Mouse (Mus musculus) spleen, adult 2 months (tissue): ENCODE data around the gene Abhd14a.

Experiments used
- CTCF ChIP-seq: fragments of 200-500 bp; IDR thresholded peaks from 2 replicates; pipeline ENCODE4 v1.5.1; 2011; ENCODE audit warnings: mild to moderate bottlenecking, inconsistent platforms; ENCODE audit not compliant: insufficient read depth, insufficient read length, insufficient replicate concordance; ENCODE audit errors: extremely low read depth
- POLR2A ChIP-seq: fragments of 200-500 bp; IDR thresholded peaks from 2 replicates; pipeline ENCODE4 v1.6.1; 2011; ENCODE audit warnings: low read depth, low read length, inconsistent platforms

- no peak for TF ChIP-seq POLR2A
- no peak for TF ChIP-seq CTCF
Observed at GRCm38 (mm10) chr9:106450661-106451060, 3.2 kb upstream of the Abhd14a start.
